Mouse (Mus musculus) activated CD4-positive, CD25-positive, alpha-beta regulatory T cell, adult 4 months (primary cell): ENCODE results near the gene Hnrnpl. TPM values are rescaled to one million over a fixed set of nuclear protein-coding genes. Genes with fewer than 3 reads are reported as not detected.

Experiments
- ATAC-seq: one replicate; pipeline ENCODE4 v1.8.0; 2017
- polyA plus RNA-seq, 2 experiments: library from polyadenylated mRNA; unstranded; fragments of 100-300 nt; shearing (Covaris generic); gene quantifications; one replicate each; pipeline ENCODE4 v1.2.1; 2017

The Hnrnpl gene
- polyA plus RNA-seq, 2 experiments from 2014 or later = 153 to 344 TPM

DNA sequence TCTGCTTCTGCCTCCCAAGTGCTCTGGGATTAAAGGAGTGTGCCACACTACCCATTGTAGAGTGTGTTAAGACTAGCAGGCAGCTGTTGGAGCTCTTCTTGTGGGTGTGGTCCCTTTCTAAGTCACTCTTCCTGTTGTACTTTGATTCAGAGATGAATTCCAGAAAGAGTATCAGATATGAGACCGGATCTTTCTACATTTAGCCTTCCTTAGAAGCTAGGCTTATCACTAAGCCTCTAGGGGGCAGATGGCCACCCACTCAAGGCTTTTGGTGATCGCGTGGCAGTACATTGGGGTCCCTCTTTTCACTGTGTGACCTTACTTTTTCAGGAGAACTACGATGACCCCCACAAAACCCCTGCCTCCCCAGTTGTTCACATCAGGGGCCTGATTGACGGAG, 4.6 kb downstream of the Hnrnpl start:
- no peak for ATAC-seq

DNA sequence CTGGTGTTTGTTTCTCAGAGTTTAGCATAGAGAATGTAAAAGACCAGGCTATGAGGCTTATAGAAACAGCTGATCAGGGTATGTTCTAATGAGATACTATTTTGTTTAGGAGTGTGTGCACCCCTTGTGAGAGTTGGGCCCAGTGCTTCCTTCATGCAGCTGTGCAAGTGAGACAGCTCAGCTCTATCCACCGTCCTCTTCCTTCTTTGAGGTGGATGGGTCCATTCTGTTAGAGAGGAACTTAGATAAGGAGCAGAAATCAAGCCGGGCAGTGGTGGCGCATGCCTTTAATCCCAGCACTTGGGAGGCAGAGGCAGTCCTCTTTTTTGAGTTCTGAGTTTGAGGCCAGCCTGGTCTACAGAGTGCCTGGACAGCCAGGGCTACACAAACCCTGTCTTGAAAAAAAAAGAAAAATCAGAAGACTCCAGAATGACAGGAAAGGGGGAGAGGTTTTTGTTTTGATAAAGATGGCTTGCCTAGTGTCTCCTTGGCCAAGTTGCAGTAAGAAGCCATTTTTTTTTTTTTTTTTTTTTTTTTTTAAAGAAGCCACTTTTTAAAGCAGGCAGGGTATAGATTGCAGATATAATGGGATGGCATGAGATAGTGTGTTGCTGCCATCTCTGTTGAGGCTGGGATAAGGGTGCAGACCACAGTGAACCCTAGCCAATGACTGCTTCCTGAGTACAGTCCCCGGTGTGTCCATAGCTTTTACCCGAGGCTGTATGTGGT, 6.1 kb downstream of the Hnrnpl start:
- ATAC-seq = no peak

DNA sequence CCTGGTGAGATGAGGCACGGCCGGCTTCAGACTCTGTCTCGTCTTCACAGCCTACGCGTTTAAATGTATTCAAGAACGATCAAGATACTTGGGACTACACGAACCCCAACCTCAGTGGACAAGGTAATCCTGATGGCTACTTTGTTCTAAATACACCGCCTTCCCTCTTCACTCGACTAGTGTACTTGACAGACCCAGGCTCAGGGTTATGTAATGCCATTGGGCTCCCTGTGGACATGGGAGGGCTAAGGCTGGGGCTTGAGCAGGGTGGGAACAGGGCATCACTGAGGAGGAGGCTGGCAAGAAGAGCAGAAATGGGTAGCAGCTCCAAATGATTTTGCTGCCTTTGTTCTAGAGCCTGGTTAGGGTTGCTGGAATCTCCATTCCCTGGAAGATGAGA, 6.9 kb downstream of the Hnrnpl start:
- no peak for ATAC-seq

DNA sequence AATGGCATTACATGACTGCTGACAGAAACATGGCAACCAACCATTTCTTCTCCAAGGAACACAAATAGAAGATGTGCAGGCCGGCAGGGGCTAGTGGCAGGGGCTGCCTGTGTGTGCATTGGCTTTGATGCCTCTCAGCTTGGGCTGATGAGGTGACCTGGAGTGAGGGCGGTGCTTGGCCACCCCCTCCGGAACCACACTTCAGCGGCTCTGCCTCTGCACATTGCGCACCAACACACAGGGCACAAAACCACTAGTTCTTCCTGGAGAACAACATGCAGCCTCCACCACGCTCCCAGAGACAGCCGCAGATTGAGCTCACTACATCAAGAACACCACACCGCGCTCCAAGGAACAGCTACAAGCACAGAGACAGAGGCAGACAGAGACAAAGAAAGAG, 7.9 kb downstream of the Hnrnpl start:
- no peak for ATAC-seq

DNA sequence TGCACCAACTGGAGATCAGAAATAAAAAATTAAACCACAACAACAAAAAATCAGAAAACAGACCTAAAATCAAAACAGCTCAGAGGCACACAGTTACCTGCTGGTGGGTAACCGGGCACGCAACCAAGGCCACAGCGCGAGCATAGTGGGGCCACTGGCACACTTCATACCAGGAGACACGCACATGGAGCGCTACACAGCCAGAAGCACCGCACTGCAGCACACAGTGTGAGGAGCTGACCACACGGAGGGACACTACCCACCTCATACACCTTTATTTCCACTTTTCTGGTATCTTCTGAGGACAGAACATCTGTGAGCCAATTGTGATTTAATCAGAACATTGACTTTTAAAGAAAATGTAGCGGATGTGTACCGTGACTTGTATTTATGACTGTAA, 8.6 kb downstream of the Hnrnpl start:
- no peak for ATAC-seq

DNA sequence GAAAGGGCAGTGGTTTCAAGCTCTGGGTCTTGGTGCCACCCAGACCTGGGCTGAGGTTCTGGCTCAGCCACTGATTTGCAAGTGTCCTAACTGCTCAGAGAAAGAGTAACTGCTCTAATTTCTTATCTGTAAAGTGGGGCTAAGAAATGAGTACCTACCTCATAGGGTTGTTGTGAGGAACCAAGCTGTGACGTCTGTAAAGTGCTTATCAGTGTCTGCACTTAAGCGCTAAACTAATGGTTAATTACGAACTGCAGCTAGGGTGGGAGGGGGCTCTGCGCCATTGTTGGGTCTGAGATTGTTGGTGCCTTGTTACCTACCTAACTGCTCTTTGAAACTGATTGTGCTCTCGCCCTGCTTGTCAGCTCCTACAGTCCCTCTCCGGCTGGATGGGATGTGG, 9.2 kb downstream of the Hnrnpl start:
- ATAC-seq = no peak

DNA sequence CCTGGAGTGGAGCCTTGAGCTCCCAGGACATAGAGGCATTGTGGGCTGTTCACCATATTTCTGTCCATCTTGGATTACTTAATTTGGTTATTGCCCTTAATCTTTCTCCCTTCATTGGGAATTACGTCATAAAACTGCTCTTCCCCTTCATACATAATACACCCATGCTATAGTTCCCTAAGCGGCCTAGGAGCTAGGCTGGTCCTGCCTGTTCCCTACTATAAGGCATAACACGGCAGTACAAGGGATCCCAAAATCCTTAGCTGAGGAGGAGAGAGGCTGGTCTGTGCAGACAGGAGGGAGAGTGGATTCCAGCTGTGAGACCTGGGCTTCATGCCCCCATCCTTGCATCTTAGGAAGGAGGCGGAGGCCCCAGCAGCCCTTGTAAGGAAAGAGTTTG, 9.6 kb downstream of the Hnrnpl start:
- ATAC-seq = no peak

DNA sequence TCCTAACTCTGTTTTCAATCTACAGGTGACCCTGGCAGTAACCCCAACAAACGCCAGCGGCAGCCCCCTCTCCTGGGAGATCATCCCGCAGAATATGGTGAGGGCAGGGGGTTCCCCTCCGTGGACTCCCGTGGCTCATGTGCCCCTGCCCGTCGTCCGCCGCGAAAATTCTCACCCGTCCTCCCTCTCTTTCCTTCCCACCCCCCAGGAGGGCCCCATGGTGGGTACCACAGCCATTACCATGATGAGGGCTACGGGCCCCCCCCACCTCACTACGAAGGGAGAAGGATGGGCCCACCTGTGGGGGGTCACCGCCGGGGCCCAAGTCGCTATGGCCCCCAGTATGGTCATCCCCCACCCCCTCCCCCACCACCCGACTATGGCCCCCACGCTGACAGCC, 10.1 kb downstream of the Hnrnpl start:
- ATAC-seq = no peak

DNA sequence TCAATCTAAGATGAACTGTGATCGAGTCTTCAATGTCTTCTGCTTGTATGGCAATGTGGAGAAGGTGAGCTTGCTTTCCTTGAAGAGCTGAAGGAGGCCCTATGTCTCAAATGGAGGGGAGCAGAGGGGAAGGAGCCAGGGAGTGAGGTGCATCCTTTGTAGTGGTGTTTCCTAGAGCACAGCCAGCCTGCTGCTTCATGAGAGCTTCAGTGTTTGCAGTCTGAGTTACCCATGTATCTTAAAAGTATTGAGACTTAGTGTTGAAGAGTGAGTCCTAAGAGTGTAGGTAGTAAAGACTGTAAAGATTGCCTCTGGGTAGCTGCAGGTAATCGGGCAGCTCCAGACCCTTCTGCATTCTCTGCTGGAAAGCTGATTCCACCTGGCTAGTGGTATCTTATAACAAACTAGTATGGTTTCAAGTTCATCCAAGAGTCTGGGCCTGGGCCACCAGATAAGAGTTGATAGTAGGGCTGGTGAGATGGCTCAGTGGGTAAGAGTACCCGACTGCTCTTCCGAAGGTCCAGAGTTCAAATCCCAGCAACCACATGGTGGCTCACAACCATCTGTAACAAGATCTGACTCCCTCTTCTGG, 10.6 kb downstream of the Hnrnpl start:
- ATAC-seq = no peak

DNA sequence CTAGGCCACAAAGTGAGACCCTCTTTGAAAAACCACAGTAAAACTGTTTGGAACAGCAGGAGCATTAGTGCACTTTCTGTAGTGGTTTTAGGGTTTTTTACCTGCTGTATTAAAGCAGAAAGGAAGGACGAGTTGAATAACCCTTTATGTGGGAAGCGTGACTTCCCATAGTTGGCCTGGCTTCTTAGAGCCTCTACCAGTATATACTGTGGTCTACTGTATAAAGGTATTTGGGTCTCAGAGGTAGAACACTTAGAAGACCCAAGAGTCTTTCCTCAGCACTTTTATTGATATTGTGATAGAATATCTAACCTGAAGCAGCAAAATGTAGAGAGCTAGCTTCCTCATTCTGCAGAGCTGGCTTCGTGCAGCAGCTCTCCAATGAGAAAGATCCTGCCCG, 11.2 kb downstream of the Hnrnpl start:
- ATAC-seq = no peak

DNA sequence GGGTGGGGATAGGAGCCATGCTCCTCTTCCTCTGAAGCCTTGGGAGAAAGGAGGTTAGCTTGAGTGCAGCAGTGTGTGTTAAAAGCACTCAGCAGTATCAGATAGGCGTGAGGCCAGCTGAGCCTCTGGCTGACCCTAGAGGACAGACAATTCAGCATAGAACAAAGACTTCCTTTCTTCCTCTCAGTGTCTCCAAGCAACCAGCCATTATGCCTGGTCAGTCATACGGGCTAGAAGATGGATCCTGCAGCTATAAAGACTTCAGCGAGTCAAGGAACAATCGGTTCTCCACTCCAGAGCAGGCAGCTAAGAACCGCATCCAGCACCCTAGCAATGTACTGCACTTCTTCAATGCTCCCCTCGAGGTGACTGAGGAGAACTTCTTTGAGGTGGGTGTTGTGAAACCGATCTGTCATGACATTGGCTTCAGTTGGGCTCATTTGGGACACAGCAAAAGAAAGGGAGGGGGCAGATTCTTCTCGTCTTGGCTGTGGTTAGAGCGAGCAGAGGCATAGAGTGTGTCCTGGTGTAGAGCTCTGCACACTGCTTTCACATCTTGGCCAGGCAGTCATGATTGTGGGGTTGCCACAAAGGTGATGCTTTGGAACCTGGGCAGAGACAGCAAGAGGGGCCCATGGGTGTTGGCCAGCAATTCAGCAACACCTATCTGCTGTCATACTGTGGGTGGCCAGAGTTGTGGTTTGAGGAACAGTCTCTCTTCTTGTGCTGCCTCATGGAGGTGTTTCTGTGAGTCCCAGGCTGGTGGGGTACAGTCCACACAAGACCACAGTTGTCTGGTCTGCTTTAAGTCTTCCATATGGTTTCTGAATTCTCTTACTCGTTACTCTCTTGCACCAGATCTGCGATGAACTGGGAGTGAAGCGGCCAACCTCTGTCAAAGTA, 12.3 kb downstream of the Hnrnpl start:
- ATAC-seq = no peak

DNA sequence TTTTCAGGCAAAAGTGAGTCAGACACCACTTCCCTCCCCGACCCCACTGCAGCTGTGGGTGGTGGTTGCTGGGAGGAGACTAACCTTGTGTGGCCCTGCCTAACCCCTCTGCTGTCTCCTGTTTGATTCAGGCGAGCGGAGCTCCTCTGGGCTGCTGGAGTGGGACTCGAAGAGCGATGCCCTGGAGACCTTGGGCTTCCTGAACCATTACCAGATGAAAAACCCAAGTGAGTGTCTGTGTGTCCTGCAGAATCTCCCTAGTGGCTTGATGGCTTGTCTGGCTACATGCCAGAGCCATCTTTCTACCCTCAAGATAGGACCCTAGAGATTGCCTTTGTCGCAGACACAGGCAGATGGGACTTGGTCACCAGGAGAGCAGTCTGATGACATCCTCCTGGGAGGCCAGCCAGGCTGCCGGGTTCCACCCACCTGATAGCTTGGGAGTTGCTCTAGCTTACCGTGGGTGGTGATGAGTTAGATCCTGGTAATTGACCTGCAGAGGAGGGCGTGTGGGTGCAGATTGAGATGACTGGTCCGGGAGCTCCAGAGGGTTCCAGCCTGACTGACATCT, 13.0 kb downstream of the Hnrnpl start:
- peak; percentile 42 for ATAC-seq

DNA sequence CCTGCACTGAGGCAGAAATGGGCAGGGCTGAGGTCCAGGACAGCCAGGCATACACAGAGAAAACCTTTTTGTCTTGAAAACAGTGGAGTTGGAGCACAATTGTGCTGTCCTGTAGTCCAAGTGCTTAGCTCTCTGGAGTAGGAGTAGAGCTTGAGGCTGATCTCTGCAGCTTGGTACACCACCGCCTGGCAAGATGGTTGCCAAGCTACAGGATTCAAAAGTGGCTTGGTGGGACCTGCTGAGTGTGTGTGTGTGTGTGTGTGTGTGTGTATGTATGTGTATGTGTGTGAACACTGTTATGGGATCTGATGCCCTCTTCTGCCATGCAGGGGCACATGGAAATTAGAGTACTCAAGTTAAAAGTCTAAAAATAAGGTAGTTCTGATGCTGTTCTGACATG, 14.2 kb downstream of the Hnrnpl start:
- ATAC-seq = no peak

DNA sequence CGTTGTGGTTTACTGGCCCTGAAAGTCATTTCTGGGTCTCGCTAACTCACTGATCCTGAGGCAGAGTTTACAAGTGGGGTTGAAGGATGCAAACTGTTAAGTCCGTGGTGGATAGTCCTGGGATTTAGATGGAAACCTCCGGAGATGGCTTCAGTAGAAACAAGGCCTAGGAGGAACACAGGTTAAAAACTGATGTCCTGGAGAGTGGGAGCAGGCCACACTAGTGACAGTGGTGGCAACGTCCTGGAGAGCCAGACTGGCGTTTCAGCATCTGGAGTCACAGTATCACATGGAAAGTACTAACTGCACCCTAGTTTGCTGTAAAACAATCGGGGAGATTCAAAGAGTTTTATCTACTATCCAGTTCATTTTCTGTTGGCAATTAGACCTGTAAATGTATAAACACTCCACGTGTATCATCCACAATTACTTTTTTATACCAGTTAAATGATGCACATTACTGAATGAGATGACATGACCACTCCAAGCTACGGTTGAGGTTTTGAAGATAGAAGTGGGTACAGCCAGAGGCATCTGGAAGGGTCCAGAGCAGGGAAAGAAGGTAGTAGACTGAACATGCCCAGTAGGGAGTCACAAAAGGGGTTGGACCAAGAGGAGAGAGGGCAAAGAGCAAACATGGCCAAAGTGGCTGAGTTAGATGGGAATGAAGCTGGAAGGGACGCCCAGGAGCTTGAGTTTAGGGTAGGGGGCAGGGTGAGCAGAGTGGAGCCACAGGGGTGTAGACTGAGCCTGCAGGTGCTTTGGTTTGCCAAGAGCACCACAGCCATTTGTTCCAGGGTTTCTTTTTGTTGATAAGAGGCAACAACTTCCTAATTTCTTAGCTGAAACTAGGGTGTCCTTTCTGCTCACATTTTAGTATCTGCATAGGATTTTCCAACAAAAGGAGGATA, 14.9 kb downstream of the Hnrnpl start:
- ATAC-seq = no peak

DNA sequence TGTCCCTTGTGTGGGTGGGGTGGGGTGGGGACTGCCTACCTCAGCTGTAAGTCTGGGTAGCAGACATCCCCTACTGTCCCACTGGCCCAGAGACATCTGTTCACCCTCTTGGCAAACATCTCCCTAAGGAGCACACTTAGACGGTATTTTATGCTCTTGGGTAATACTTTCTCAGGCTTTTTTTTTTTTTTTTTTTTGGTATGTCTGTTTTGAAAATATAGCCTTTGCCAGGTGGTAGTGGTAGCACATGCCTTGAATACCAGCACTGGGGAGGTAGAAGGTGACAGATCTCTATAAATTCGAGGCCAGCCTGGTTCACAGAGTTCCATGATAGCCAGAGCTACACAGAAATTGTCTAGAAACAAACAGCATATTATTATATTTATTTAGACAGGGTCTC, 15.6 kb downstream of the Hnrnpl start:
- ATAC-seq = no peak

DNA sequence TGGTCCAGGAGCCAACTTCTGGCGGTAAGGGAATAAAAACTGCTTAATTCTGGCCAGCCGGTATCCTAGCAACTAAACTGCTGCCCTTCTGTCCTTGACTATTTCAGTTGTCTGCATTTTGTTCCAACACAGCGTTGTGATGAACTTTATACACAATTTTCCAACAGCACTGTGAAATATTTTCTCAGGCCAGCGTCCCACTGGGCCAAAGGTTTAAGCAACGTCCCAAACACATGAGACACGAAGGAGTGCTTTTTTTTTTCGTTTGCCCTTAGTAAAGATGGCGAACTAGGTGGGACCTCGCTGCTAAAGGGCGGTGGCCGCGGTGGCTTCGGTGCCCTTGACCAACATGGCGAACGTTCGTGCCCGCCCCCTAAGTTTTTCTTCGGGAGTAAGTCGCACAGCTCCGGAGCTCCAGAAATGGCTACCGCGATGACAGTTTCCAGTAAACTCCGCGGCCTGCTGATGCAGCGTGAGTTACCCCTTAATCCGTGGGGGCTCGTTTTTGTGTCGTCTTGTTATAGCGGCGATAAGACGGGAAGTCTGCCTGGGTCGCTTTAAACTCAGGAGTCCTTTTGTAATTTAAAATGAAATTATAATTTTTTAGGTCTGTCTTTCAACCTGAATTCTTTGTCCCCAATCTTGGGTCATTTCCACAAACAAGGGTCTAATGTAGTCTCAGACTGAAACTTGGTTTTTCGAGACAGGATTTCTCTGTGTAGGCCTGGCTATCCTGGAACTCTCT, 16.8 kb downstream of the Hnrnpl start, which contains the start of gene Ech1:
TSS of gene Ech1 (plus strand) at position 277 of the 745 bp plus-strand sequence.
- ATAC-seq = peak; percentile 73

DNA sequence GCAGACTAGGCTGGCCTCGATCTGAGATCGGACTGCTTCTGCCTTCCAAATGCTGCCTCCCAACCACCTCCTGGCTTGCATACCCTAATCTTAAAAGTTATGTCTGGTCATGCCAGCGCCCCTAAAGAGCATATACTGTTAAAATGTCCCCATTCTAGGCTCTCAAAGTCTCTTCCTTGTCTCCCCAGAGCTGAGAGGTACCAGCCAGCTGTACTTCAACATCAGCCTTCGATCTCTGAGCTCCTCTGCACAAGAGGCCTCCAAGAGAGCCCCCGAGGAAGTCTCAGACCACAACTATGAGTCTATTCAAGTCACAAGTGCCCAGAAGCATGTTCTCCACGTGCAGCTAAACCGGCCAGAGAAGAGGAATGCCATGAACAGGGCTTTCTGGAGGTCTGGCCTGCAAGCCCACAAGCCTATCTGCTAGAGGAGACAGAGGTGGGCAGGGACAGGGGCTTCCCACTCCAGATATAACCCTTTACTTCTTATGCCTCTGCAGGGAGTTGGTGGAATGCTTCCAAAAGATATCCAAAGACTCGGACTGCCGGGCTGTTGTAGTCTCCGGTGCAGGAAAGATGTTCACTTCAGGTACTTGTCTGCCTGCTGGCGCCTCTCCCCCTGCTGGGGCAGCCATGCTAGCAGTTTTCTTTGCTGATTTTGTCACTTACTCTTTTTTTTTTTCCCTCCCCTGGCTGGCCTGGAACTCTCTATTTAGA, 17.5 kb downstream of the Hnrnpl start:
- peak; percentile 16 for ATAC-seq

DNA sequence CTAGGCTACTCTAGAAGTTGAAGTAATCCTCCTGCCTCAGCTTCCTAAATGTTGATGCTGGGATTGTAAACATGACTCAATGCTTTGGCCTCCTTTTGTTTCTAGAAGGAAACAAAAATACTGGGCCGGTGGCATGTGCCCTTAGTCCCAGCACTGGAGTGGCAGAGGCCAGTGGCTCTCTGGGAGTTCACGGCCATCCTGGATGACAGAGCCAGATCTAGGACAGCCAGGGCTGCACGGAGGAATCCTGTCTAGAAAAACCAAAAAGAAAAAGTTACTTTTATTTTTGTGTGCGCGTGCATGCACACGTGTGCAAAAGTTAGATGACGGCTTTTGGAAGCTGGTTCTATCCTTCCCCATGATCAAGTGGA, 18.0 kb downstream of the Hnrnpl start:
- no peak for ATAC-seq

DNA sequence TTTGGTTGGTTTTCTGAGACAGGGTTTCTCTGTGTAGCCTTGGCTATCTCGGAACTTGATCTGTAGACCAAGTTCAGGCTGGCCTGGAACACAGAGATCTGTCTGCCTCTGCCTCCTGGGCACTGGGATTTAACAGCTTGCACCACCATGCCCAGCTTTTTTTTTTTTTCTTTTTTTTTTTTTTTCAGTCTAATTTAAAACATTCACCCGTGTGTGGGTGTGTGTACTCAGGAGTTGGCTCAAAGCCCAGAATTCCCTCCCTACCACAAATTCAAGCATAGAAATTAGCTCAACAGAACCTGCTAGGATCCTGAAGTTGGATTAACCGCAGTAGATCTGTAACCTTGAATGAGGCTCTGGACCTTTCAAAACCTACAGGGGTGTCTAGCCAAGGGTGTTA, 19.0 kb downstream of the Hnrnpl start:
- ATAC-seq = no peak

DNA sequence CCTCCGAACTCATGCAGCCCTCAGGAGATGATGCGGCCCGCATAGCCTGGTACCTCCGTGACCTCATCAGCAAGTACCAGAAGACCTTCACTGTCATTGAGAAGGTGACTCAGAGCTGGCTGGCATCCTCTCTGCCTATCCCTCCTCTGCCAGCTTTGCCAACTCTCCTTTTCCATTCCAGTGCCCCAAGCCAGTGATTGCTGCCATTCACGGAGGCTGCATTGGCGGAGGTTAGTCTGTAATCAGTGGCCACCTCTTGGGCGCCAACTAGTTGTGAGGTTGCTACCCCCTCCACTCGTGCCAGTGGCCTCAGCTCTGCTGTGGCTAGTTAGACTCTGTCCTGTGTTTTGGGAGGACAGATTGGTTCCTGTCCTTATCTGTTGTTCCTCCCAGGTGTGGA, 21.5 kb downstream of the Hnrnpl start:
- no peak for ATAC-seq

DNA sequence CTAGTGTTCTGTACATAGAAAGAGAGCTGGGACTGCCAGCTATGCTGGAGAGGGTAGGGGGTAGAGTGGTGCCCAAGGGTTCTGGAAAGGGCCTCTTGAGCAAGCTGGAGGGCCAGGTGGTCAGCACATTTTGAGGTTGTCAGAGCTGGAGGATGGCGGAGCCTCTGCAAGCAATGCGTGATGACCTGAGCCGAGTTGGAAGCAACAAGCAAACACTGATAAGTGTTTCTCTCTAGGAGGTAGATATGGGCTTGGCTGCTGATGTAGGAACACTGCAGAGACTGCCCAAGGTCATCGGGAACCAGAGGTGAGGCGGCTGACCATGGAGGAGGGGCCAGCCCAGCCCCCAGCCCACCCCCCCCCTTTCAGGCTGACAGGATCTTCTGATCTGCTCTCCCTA, 22.6 kb downstream of the Hnrnpl start:
- no peak for ATAC-seq
